Mouse (Mus musculus): ENCODE measurements around the gene Btnl10. TPM values are rescaled to one million over a fixed set of nuclear protein-coding genes. Genes with fewer than 3 reads are reported as not detected.

Btnl10 gene
- polyA plus RNA-seq, 1 experiment from 2014 or later, result 0.10 TPM

- ATAC-seq (ENCODE audit: low FRiP score, low TSS enrichment), result no peak; the same call in 1 of the 2 replicates
- Histone ChIP-seq H3K4me1 (ENCODE audit: insufficient read depth, low read length) (peaks cover 33% of the 10 kb centered on the region), H3K9ac (replicated peaks; ENCODE audit: low read length) (no peak overlapping the region), H3K36me3 (ENCODE audit: insufficient read depth, low read length) (no peaks in the 10 kb centered on the region), H3K4me3 (ENCODE audit: low read length) (no peak overlapping the region), H3K9me3 (ENCODE audit: low read length) (peaks cover 5% of the 10 kb centered on the region), H3K27ac (ENCODE audit: low read length) (no peak overlapping the region), H3K27me3 (ENCODE audit: insufficient read depth, low read length) (peaks cover 3% of the 10 kb centered on the region), H3K4me2 (replicated peaks; ENCODE audit: low read depth, low read length) (no peak overlapping the region)
- whole genome bisulfite sequencing, result 29% methylated on average over 12 of the region's 12 CpGs
Observed at GRCm38 (mm10) chr11:58965001-58965760, 47.5 kb downstream of the Btnl10 start.

- H3K27ac ChIP-seq (ENCODE audit: low read length), result no peak overlapping the region
- 100% methylated on average over 1 of the region's 1 CpGs for WGBS
- no peak overlapping the region for H3K9ac ChIP-seq (replicated peaks; ENCODE audit: low read length)
- H3K4me3 ChIP-seq (ENCODE audit: low read length), result no peak overlapping the region
- ATAC-seq (ENCODE audit: low FRiP score, low TSS enrichment), result no peak
- H3K36me3 ChIP-seq (ENCODE audit: insufficient read depth, low read length), result peaks cover 10% of the 10 kb centered on the region
- H3K4me1 ChIP-seq (ENCODE audit: insufficient read depth, low read length), result peaks cover 44% of the 10 kb centered on the region
- H3K4me2 ChIP-seq (replicated peaks; ENCODE audit: low read depth, low read length), result no peak overlapping the region
- H3K27me3 ChIP-seq (ENCODE audit: insufficient read depth, low read length), result peaks cover under 1% of the 10 kb centered on the region; the same call in 1 of the 2 replicates
- H3K9me3 ChIP-seq (ENCODE audit: low read length), result no peaks in the 10 kb centered on the region
Observed at GRCm38 (mm10) chr11:58967346-58967745, 49.6 kb downstream of the Btnl10 start.

- Histone ChIP-seq H3K27ac (ENCODE audit: low read length) (peak overlapping the region; percentile 92), H3K9me3 (ENCODE audit: low read length) (no peaks in the 10 kb centered on the region)
Observed at GRCm38 (mm10) chr11:58968551-58968950, 50.8 kb downstream of the Btnl10 start.

GRCm38 (mm10) chr11:58969027-58969426, 51.3 kb downstream of the Btnl10 start:
- Histone ChIP-seq H3K4me2 (replicated peaks; ENCODE audit: low read depth, low read length) (0 out of 2 replicates have a peak overlapping the region, but pooled peaks have one; percentile 20), H3K27ac (ENCODE audit: low read length) (peak overlapping the region; percentile 92), H3K27me3 (ENCODE audit: insufficient read depth, low read length) (no peaks in the 10 kb centered on the region), H3K9me3 (ENCODE audit: low read length) (no peaks in the 10 kb centered on the region), H3K4me3 (ENCODE audit: low read length) (no peak overlapping the region), H3K36me3 (ENCODE audit: insufficient read depth, low read length) (peaks cover 10% of the 10 kb centered on the region), H3K4me1 (ENCODE audit: insufficient read depth, low read length) (peaks cover 44% of the 10 kb centered on the region), H3K9ac (replicated peaks; ENCODE audit: low read length) (peak overlapping the region; percentile 49; the same call in 1 of the 2 replicates)
- WGBS, result 46% methylated on average over 8 of the region's 8 CpGs
- ATAC-seq (ENCODE audit: low FRiP score, low TSS enrichment), result peak; percentile 76

More at GRCm38 (mm10) chr11:58968551-58968950, 50.8 kb downstream of the Btnl10 start:
- Histone ChIP-seq H3K4me1 (ENCODE audit: insufficient read depth, low read length) (peaks cover 44% of the 10 kb centered on the region), H3K27me3 (ENCODE audit: insufficient read depth, low read length) (no peaks in the 10 kb centered on the region), H3K9ac (replicated peaks; ENCODE audit: low read length) (no peak overlapping the region), H3K36me3 (ENCODE audit: insufficient read depth, low read length) (peaks cover 10% of the 10 kb centered on the region), H3K4me3 (ENCODE audit: low read length) (no peak overlapping the region), H3K4me2 (replicated peaks; ENCODE audit: low read depth, low read length) (no peak overlapping the region)
- 77% methylated on average over 7 of the region's 7 CpGs for WGBS
- peak; percentile 9 for ATAC-seq (ENCODE audit: low FRiP score, low TSS enrichment)

GRCm38 (mm10) chr11:58969659-58970058, 52.0 kb downstream of the Btnl10 start:
- H3K9ac ChIP-seq (replicated peaks; ENCODE audit: low read length), result no peak overlapping the region
- no peaks in the 10 kb centered on the region for H3K9me3 ChIP-seq (ENCODE audit: low read length)
- WGBS, result 40% methylated on average over 6 of the region's 6 CpGs
- H3K4me3 ChIP-seq (ENCODE audit: low read length), result no peak overlapping the region
- H3K27ac ChIP-seq (ENCODE audit: low read length), result peak overlapping the region; percentile 92
- no peaks in the 10 kb centered on the region for H3K27me3 ChIP-seq (ENCODE audit: insufficient read depth, low read length)
- H3K36me3 ChIP-seq (ENCODE audit: insufficient read depth, low read length), result peaks cover 14% of the 10 kb centered on the region
- ATAC-seq (ENCODE audit: low FRiP score, low TSS enrichment), result peak; percentile 86
- 0 out of 2 replicates have a peak overlapping the region, but pooled peaks have one; percentile 20 for H3K4me2 ChIP-seq (replicated peaks; ENCODE audit: low read depth, low read length)
- H3K4me1 ChIP-seq (ENCODE audit: insufficient read depth, low read length), result peaks cover 42% of the 10 kb centered on the region

GRCm38 (mm10) chr11:58970831-58971530, 53.3 kb downstream of the Btnl10 start:
- 88% methylated on average over 21 of the region's 21 CpGs for WGBS

GRCm38 (mm10) chr11:58971796-58972195, 54.1 kb downstream of the Btnl10 start:
- 95% methylated on average over 3 of the region's 3 CpGs for WGBS
- Histone ChIP-seq H3K36me3 (ENCODE audit: insufficient read depth, low read length) (peaks cover 16% of the 10 kb centered on the region), H3K4me3 (ENCODE audit: low read length) (no peak overlapping the region), H3K9me3 (ENCODE audit: low read length) (no peaks in the 10 kb centered on the region), H3K4me1 (ENCODE audit: insufficient read depth, low read length) (peaks cover 33% of the 10 kb centered on the region), H3K27me3 (ENCODE audit: insufficient read depth, low read length) (no peaks in the 10 kb centered on the region), H3K4me2 (replicated peaks; ENCODE audit: low read depth, low read length) (no peak overlapping the region), H3K9ac (replicated peaks; ENCODE audit: low read length) (no peak overlapping the region), H3K27ac (ENCODE audit: low read length) (no peak overlapping the region)
- no peak for ATAC-seq (ENCODE audit: low FRiP score, low TSS enrichment)

More at GRCm38 (mm10) chr11:58970831-58971530, 53.3 kb downstream of the Btnl10 start:
- Histone ChIP-seq H3K9ac (replicated peaks; ENCODE audit: low read length) (no peak overlapping the region), H3K4me2 (replicated peaks; ENCODE audit: low read depth, low read length) (no peak overlapping the region), H3K9me3 (ENCODE audit: low read length) (no peaks in the 10 kb centered on the region), H3K4me3 (ENCODE audit: low read length) (no peak overlapping the region), H3K27me3 (ENCODE audit: insufficient read depth, low read length) (no peaks in the 10 kb centered on the region), H3K27ac (ENCODE audit: low read length) (peak overlapping the region; percentile 92; the same call in 1 of the 2 replicates), H3K4me1 (ENCODE audit: insufficient read depth, low read length) (peaks cover 36% of the 10 kb centered on the region), H3K36me3 (ENCODE audit: insufficient read depth, low read length) (peaks cover 16% of the 10 kb centered on the region)
- no peak for ATAC-seq (ENCODE audit: low FRiP score, low TSS enrichment)

GRCm38 (mm10) chr11:58974414-58974813, 56.7 kb downstream of the Btnl10 start:
- 88% methylated on average over 3 of the region's 3 CpGs for WGBS
- H3K9me3 ChIP-seq (ENCODE audit: low read length), result no peaks in the 10 kb centered on the region
- peaks cover 16% of the 10 kb centered on the region for H3K36me3 ChIP-seq (ENCODE audit: insufficient read depth, low read length)
- H3K27me3 ChIP-seq (ENCODE audit: insufficient read depth, low read length), result no peaks in the 10 kb centered on the region
- H3K4me3 ChIP-seq (ENCODE audit: low read length), result no peak overlapping the region
- no peak overlapping the region for H3K9ac ChIP-seq (replicated peaks; ENCODE audit: low read length)
- no peak for ATAC-seq (ENCODE audit: low FRiP score, low TSS enrichment)
- no peak overlapping the region for H3K27ac ChIP-seq (ENCODE audit: low read length)
- peaks cover 32% of the 10 kb centered on the region for H3K4me1 ChIP-seq (ENCODE audit: insufficient read depth, low read length)
- no peak overlapping the region for H3K4me2 ChIP-seq (replicated peaks; ENCODE audit: low read depth, low read length)
